Mouse (Mus musculus) layer of hippocampus, postnatal 36 days (tissue): ENCODE data around the gene Crabp1. TPM values are rescaled to one million over a fixed set of nuclear protein-coding genes. Genes with fewer than 3 reads are reported as not detected.
A peak's percentile ranks its signal among the peaks of the same experiment; 100 is the strongest.

ENCODE experiments used
- DNase-seq, 2 experiments: peaks; one replicate each; pipeline ENCODE4 v3.0.0; 2022
- total RNA-seq, 2 experiments: library from RNA; stranded (reverse); gene quantifications; 2 replicates each; pipeline ENCODE4 v1.2.3; 2021

The Crabp1 gene
- 1 to 10 TPM; 1.2 TPM for total RNA-seq

DNA sequence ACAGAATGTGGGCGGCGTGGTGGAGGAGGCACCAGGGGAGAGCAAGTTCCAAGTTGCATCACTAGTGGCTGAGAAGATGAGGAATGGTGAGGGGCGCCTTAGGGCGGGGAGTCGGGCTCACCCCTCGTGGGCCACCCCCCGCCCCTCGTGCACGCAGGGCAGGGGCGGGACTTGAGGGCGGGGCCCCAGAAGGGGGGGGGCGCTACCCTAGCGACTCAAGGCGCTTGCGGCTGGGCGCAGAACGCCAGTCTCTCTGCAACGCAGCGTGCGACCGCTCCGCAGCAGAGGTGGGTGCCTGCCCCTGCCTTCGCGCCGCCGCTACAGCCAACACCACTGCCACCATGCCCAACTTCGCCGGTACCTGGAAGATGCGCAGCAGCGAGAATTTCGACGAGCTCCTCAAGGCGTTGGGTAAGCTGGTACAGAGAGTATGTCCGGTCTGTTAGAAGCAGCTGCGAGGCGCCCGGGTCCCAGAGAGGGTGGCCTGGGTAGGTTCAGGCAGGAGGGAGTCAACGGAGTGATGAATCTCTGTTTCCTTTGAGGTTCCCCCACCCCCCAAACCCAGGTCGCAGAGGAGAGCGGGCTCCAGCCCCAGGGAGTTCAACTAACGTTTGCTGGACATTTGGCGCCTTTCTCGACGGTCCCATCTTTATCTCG, at the start of gene Crabp1:
TSS of gene Crabp1 (plus strand) at position 188 of the 657 bp plus-strand sequence.
- DNase-seq: no peak

DNA sequence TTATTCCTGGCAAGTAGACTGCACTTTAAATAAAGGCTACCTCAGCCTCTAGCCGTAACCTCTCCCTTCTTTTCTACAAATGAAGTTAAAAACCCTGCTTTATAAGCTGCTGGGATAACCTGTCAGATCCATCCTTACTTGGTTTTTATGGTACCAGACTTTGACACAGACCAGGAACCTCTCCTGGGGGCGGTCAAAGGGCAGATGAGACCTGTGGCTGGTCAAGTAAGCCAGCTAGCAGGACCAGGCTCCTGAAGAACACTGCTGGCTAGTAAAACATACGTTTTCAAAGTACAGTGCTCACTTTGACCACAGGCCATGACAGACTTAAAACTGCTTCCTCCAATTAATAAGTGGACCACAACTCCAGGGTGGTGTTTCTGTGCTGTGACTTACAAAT, 48.8 kb upstream of the Crabp1 start:
- DNase-seq: no peak

DNA sequence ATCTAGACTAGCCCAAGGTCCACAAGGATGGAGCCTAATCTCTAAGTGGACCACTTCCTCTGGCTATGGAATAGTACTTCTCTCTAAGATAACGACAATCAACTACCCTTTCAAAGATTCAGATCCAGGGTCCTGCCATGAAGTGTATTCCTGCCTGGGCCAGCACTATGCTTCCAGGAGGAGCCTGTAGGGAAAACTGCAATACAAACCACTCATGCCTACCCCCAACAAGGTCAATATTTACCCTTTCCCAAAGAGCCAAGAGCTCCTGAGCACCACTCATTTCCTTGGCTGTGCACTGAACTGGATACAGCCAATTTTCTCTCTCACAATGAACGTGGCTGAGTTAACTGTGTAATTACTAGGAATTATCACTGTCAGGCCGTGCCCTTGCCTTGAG, 47.0 kb upstream of the Crabp1 start:
- no peak for DNase-seq

DNA sequence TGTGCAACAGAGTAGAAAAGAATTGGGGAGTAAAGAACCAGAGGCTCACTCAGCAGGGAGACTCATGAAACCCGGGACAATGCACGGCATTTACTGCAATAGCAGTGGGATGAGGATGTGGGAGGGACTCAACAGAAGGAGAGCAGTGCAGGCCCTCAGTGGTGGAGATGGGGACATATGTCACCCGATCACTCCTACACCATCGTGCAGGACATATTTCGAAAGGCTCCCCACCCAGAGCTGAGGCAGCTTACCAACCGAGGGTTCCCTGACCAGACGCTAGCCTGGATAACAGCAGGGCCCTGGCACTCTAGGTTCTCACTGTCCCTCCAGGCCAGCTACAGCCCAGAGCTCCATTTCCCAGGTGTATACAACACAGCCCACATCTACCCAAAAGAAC, 42.4 kb upstream of the Crabp1 start:
- DNase-seq: peak; percentile 39 to 47

DNA sequence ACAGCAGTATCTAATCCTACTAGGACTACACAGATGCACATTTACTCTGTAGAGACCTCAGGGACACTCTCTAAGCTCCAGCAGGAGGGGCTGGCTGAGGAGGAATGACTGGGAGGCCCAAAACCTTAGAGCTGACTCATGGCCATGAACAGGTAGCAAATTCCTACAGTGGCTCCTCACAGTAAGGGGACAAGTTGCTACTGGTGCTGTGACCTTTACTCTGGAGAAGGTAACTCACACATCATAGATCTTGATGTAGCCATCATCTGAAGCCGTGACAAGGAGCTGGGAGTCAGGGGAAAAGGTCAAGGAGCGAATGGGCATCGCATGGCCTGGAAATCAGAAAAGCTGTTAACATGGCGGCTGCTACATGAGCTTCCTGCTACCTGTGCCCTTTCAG, 42.0 kb upstream of the Crabp1 start:
- DNase-seq: no peak

DNA sequence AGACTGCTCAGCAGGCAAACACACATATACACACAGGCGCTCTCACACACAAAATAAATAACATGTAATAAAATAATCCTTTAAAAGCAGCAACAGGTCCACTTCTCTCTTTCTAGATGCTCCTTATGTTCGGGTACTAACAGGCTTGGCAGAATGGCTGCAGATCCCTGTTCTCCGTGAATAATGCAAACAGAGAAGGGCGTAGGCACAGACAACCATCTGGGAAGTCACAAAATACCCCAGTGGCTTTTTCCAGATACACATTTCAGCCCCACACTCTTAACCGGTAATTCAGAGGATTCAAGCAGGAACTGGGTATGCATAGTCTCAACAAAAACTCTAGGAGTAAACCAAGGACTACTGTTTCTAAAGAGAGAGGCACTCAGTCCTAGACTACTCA, 38.2 kb upstream of the Crabp1 start:
- no peak for DNase-seq

DNA sequence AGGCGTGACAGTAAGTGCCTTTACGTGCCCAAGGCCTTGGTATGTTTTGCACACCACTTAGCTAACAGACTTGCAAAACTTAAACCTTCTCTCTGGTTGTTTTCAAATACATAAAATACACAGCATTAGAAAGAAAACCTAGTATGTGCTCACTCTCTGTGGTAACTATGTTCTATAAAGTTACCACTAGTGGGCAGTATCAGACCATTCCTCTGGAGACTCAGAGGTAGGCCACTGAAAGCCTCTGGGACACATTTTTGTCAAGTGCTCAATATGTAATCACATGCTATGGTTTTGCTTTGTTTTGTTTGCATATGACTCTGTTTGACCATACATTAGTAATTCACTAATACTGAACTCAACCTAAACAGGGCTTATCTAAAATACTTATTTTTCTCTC, 32.4 kb upstream of the Crabp1 start:
- no peak for DNase-seq

DNA sequence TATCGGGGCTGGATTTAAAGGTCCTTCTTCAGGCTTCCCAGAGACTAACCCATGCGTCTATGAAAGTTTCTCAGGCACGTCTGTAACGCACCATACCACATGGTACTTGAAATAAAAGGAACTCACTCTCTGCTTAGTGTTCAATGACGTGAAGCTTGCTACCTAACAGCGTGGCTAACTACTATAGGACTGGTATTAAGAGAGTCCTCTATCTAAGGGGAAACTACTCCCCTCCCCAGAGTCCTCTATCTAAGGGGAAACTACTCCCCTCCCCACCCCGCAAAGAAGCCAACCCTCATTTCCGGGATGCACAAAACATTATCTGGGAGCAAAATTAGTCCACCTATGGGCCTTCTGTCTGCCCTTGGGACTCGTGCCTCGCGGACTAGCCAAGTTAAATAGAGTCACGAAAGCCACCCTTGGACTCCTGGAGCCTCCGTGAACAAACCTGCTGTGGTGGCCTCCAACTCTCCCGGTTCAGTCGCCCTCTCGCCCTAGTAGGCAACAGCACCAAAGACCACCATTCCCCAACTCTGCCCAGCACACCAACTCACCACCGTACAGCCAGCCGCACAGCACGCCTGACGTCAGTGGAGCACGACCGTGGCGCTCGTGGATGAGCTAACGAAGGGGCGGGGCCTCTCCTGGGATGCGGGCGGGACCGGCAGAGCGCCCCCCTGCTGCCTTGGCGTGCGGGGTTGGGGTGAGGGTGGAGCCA, 30.5 kb upstream of the Crabp1 start, which contains the start of gene Wdr61:
TSS of gene Wdr61 (minus strand) at position 599 of the 718 bp plus-strand sequence.
- peak; percentile 98 to 99 for DNase-seq

DNA sequence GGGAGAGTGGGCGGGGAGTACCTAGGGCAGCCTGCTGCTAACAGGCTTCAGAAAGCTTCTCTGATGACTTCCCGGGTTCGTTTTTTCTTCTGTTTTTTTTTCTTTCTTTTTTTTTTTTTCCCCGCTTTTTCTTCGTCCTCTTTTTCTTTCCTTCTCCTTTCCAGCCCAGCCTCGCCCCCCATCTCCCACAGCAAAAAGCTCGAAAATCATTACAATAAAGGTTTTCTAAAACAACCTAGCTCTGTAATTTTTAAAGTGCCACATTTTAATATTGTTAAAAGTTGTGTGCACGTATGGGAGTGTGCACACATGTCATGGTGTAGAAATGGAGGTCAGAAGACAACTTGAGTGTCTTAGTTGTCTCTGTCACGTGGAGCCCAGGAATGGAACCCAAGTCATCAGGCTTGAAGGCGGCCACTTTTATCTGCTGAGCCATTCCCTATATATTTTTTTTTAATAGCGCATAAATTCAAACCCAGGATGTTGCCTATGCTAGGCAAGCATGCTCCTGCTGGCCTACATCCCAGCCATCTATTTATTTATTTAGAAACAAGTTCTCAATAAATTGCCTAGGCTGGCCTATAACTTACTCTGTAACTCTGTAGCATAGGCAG, 29.8 kb upstream of the Crabp1 start:
- DNase-seq: no peak

DNA sequence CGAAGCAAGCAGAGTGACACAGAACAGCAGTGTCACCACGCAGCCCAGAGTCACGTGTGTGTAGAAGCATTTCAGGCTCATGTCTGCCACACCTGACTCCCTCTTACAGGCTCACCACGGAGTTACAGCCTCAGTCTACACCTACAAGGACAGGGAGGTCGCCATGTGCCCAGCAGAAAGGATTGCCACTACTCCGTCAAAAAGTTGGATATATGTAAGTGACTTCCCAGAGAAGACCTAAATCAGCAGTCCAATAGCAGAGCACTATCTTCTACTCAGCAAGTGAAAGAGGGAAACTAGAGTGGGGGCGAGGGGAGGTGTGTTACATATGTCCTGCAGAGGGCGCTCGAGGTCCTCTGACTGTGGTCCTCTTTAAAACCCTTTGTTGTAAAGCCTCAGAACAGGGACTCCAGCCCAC, 28.3 kb upstream of the Crabp1 start:
- no peak for DNase-seq

DNA sequence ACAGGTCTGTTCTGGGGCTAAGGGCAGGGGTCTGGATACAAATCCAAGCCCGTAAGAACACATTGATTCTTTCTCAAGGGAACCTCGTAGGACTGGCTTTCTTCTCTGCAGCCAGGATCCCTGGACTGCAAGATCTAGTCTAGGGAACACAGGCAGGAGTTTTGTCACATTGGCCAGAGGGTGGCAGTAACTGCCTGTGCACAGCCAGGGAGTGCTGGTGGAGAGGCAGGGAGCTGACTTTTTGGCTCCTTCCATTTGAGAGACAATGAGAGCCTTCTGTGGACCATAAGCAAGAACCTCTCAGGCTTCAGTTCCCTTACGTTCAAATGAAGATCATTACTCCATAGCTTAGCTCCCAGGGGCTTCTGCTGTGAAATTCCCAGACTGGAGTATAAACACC, 26.2 kb upstream of the Crabp1 start:
- peak; percentile 63 for DNase-seq

DNA sequence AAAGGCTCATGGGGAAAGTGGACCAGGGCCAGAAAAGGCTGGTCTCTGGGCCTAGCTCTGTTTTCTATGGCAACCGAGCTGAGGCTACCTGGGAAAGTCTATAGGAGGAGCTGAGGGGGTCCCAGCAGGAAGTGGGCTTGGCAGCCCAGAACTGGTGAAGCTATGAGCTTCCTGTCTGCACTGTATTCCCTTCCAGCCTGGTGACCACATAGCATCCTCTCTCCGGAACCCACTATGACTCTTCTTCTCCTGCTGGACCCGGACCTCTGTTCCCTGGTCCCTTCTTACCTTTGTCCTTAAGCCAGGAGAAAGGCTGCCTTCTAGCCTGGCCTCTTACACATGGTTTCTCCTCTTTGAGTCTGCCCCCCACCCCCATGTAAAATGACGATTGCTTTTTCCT, 20.7 kb upstream of the Crabp1 start:
- no peak for DNase-seq

DNA sequence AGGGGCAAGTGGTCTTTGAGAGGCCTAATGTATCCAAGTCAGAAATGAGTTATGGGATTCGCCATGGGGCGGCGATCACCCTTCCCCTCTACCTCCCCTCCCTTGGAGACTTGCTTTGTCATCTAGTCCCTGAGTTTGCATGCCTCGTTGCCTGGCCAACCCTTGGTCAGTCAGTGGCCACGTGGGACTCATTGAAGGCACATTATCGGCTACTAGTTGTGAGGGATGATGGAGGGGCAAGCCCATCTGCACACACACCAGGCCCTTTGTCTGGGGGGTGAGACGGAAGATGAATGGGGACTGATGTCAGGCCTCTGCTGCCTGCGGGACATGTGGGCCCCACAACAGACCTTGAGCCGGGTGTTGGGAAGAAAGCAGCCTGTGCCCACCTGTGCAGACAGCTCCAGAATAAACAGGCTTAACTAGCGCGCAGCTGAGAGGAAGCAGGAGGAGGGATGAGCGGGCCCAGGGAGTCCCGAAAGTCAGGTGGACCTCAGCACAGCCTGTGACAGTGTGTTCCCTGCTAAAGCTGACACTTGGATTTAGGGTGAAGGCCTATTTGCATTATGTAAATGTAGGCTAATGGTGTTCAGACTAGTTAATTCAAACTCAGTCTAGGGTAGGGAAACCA, 18.7 kb upstream of the Crabp1 start:
- no peak for DNase-seq

DNA sequence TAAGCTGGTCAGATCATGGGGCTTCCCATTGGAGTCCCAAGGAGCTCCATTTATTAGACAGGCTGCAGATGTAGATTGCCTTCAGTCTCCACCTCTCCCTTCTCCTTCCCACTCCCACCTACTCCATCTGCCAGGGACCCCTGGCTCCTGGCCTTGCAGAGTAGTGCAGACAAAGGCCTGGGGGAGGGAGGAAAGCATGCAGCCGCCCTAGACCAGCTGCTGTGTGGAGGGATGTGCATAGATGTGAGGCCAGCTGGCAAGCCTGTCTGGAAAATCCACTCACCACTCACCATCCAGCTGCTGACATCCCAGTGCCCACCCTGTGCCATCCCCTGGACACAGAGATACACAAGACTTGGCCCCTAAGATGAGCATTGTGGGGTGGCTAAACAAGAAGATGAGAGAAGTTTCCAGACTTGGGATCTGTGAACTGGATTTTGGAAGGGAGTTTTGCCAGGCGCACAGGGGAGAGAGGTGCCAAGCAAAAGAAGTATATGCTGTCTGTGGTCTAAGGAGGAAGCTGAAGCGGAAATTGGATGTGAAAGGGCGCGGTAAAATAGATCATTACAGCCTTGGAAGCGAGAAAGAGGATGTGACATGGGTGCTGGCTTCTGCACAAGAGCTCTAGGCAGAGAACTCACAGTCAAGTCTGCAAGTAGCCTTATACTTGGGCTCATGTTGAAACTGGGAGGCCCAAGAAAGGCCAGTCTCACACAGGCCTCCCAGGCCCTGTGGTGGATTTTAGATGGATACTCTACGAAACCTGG, 14.2 kb upstream of the Crabp1 start:
- no peak for DNase-seq

DNA sequence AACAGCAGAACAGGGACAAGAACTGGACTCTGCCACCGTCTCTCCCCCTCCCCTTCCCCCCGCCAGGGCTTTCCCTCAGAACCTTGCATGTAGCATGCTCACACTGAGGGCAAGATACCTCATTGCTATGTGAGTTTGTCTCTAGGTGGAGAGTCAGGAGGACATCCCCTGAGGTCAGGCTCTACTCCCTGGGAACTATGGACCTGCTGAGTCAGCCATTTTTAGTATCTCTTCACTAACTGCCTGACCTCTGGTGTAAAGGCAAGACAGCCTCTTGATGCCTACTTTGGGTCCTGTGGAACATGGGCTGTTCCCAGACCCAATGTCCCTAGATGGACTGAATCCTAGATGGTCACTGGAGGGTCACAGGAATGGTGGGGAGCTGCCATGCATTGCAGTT, 12.9 kb upstream of the Crabp1 start:
- no peak for DNase-seq

DNA sequence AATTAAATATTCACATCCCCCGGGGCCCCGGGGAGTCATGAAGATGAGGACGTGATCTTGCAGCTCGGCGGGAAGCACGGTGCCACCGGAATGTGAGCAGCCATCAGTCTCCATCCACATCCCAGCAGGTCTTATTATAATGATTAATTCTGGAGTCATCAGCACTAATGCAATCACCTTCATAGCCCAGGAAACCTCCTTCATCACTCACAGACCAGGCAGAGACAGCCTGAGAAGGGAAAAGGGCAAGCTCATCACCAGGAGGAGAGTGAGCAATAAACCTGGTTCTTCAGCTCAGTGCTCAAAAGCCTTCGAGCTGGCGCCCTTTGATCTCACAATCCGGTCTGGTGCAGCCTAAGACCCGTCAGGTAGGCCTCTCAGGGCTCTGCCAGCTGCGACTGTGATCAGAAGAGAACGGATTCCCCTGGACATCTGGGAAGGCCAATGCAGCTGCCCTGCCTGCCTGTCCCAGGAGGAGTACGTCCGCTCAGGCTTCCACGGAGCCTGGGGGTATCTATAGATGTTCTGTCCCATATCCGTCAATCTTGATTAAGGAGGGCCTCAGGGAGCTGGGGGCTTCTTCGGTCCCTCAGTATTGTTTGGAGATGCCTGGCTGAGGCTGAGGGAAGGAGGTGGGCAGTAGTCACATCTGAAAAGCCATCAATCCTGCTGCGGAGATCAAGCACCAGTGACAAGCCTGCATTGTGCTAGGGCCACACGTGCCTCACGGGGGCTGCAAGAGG, 12.2 kb upstream of the Crabp1 start:
- no peak for DNase-seq

DNA sequence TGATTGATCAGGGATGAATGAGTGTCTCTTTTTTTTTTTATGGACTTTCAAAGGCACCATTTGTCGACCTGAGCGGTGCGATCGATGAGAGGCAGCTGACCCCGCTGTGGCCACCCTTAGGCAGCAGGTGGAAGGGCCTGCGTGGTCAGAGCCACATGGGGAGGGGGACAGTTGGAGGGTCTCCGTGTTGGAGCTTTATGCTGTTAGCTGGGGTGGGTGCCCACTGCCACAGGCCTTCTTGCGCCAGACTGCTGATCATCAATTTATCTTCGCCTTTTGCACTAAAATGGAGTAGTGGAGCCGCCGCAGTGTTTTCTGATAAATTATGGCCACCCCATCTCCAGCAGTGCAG, 11.6 kb upstream of the Crabp1 start:
- no peak for DNase-seq

DNA sequence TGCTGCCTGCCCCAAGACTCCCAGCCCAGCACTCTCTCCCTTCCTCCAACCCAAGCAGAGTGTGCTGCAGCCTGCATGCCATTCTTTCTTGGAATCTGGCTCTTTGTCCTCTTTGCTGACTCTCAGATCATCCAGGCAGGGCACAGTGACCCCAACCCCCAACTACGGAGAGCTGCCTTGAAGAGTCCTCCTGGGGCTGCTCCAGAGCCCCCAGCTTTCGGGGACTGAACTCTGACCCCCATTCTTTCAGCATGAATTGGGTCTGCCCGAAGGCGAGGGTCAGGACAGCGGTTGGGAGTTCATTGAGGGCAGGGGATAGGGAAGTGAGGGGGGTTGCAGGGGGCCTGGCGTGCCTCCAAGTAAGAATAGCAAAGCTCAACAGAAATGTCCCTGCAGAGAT, 5.0 kb upstream of the Crabp1 start:
- no peak for DNase-seq

DNA sequence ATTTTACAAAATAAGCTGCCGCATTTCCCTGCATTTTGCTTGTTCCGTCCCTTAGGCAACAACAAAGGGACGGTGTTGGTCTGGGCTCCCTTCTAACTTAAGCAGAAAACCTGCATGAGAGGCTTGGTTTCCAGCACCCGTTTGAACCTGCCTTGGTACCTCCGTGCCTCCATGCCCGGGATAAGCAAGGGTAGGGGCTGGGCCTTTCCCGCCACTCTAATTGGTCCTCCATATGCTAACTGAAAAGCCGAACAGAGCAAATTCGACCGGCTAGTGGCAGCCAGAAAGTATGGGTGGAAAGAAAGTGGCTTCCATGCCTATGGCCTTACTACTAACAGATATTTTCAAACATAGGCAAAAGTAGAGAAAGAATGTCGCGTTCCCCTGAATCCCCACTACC, 457 bp upstream of the Crabp1 start:
- no peak for DNase-seq

DNA sequence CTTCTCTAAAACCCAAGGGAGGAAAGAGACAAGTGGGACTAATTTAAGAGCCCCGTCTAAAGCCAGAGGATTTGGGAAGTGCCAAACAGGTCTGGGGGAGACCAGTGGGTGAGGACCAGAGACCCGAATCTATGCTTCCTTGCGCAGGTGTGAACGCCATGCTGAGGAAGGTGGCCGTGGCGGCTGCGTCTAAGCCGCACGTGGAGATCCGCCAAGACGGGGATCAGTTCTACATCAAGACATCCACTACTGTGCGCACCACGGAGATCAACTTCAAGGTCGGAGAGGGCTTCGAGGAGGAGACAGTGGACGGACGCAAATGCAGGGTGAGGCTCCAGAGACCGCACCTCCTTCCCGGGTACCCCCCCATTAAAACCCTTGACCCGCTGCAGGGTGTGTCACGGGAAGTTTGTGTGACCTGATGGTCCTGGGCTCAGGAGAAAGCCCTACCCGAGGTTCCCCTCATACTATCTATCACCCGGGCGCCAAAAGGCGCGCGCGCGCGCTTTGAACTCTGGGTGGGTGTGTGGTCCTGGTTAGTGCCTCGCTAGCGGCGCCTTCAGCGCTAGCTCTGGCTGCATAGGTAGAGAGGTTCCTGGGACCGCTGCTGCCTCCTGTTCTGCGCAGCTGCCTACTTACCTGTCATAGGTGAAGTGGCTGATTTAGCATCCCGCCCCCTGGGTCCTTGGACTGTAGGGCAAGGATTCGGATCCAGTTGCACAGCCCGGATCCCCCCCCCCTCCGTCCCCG, 963 bp downstream of the Crabp1 start:
- DNase-seq: no peak

DNA sequence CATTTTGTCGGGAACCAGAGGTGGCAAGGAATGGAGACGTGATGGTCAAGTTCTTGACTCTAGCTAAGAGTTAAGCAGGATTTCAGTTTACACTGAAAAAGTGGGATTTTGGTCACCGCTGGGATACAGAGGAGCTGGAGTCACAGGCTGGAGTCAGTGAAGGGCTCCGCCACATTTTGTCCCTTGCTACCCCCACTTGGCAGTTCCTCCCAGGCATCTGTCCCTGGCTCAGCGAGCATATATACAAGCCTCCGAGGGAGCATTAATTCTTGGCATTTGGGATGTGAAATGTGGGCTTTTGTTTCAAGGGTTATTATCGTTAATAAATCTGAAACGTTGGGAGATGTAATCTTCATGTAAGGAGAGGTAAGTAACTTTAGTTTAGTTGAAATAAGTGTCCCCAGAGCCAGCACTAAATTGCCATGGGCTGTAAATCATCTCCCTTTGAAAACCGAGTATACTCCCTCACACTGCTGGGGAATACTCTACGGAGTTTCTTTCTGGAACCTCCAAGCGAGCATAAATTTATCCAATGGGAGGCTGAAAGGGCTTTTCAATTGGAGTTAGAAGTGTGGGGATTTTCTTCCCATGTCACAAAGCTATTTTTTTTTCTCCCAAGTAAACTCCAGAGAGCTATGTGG, 5.7 kb downstream of the Crabp1 start:
- no peak for DNase-seq
